Mouse (Mus musculus) induced T-regulatory cell, adult 2 months (primary cell): ENCODE data around the gene Fcho1.
A peak's percentile ranks its signal among the peaks of the same experiment; 100 is the strongest.
"Not testable (repeated sequence)": the region's sequence is repeated elsewhere in the genome, so short reads cannot be mapped to it uniquely, and the experiment has no call there.

Experiments
- DNase-seq: peaks from one replicate; pipeline ENCODE4 v3.0.0-alpha.2; 2012; ENCODE audit warnings: low read depth

The Fcho1 gene

GRCm38 (mm10) chr8:71725122-71725924 is at the start of gene Fcho1:
TSS of gene Fcho1 (minus strand) at chr8:71725716.
- DNase-seq, result peak; percentile 96

- no peak for DNase-seq
Observed at GRCm38 (mm10) chr8:71771336-71771735, 45.8 kb upstream of the Fcho1 start.

- no peak for DNase-seq
Observed at GRCm38 (mm10) chr8:71758816-71759215, 33.3 kb upstream of the Fcho1 start.

GRCm38 (mm10) chr8:71752881-71753552 is 27.5 kb upstream of the Fcho1 start:
- DNase-seq, result not testable (repeated sequence)

GRCm38 (mm10) chr8:71752263-71752662 is 26.7 kb upstream of the Fcho1 start:
- DNase-seq, result not testable (repeated sequence)

GRCm38 (mm10) chr8:71751337-71751886 is 25.9 kb upstream of the Fcho1 start:
- peak; percentile 39 for DNase-seq

- DNase-seq, result not testable (repeated sequence)
Observed at GRCm38 (mm10) chr8:71749321-71750075, 24.0 kb upstream of the Fcho1 start.

GRCm38 (mm10) chr8:71747082-71747481 is 21.6 kb upstream of the Fcho1 start:
- DNase-seq, result not testable (repeated sequence)

- no peak for DNase-seq
Observed at GRCm38 (mm10) chr8:71745322-71745721, 19.8 kb upstream of the Fcho1 start.

- DNase-seq, result no peak
Observed at GRCm38 (mm10) chr8:71742783-71743182, 17.3 kb upstream of the Fcho1 start.

GRCm38 (mm10) chr8:71741687-71742114 is 16.2 kb upstream of the Fcho1 start:
- DNase-seq, result no peak

- DNase-seq, result no peak
Observed at GRCm38 (mm10) chr8:71741226-71741625, 15.7 kb upstream of the Fcho1 start.

- DNase-seq, result not testable (repeated sequence)
Observed at GRCm38 (mm10) chr8:71738316-71738715, 12.8 kb upstream of the Fcho1 start.

- peak; percentile 84 for DNase-seq
Observed at GRCm38 (mm10) chr8:71731652-71732230, 6.2 kb upstream of the Fcho1 start.

- DNase-seq, result peak; percentile 84
Observed at GRCm38 (mm10) chr8:71728826-71729620, 3.5 kb upstream of the Fcho1 start.

GRCm38 (mm10) chr8:71728240-71728785 is 2.8 kb upstream of the Fcho1 start:
- peak; percentile 54 for DNase-seq

- DNase-seq, result no peak
Observed at GRCm38 (mm10) chr8:71724389-71724788, 1.1 kb downstream of the Fcho1 start.

- peak; percentile 92 for DNase-seq
Observed at GRCm38 (mm10) chr8:71723047-71723551, 2.4 kb downstream of the Fcho1 start.

- no peak for DNase-seq
Observed at GRCm38 (mm10) chr8:71719928-71720457, 5.5 kb downstream of the Fcho1 start.

GRCm38 (mm10) chr8:71719218-71719617 is 6.3 kb downstream of the Fcho1 start:
- DNase-seq, result no peak
